Mouse (Mus musculus) limb, embryonic 12.5 days (tissue): ENCODE data around the gene Srek1. TPM values are rescaled to one million over a fixed set of nuclear protein-coding genes. Genes with fewer than 3 reads are reported as not detected.

Source experiments
- ATAC-seq: fragments of 200-750 bp; cut with Nextera tagmentation; 2 replicates; pipeline ENCODE4 v1.8.0; 2017; ENCODE audit warnings: low read depth, moderate TSS enrichment; ENCODE audit not compliant: insufficient number of reproducible peaks, insufficient read depth, low FRiP score, low TSS enrichment
- H3K27ac ChIP-seq: fragments of 300-500 bp; sonication (generic); 2 replicates; pipeline ENCODE4 v1.5.1; 2016; ENCODE audit warnings: mild to moderate bottlenecking, moderate library complexity
- H3K27me3 ChIP-seq: fragments of 300-500 bp; sonication (generic); 2 replicates; pipeline ENCODE4 v1.6.1; 2016; ENCODE audit warnings: mild to moderate bottlenecking, moderate library complexity
- H3K36me3 ChIP-seq: fragments of 300-500 bp; sonication (generic); 2 replicates; pipeline ENCODE4 v1.6.1; 2016; ENCODE audit warnings: mild to moderate bottlenecking, moderate library complexity
- H3K4me1 ChIP-seq: fragments of 300-500 bp; sonication (generic); replicated peaks from 2 replicates; pipeline ENCODE4 v1.6.1; 2016
- H3K4me2 ChIP-seq: fragments of 300-500 bp; sonication (generic); 2 replicates; pipeline ENCODE4 v1.6.1; 2016; ENCODE audit warnings: mild to moderate bottlenecking, moderate library complexity
- H3K4me3 ChIP-seq: fragments of 300-500 bp; sonication (generic); replicated peaks from 2 replicates; pipeline ENCODE4 v1.5.1; 2016; ENCODE audit warnings: mild to moderate bottlenecking
- H3K9ac ChIP-seq: fragments of 300-500 bp; sonication (generic); replicated peaks from 2 replicates; pipeline ENCODE4 v1.6.1; 2016; ENCODE audit warnings: mild to moderate bottlenecking, moderate library complexity
- H3K9me3 ChIP-seq: fragments of 300-500 bp; sonication (generic); 2 replicates; pipeline ENCODE4 v1.6.1; 2016; ENCODE audit warnings: mild to moderate bottlenecking, moderate library complexity
- WGBS: fragments of 180-500 bp; shearing (Covaris S2); methylation state at CpG from one replicate; pipeline ENCODE4 v1.1.7; 2016; 5-methylcytosine and 5-hydroxymethylcytosine counted together
- polyA plus RNA-seq: library from polyadenylated mRNA; unstranded; fragments of >200 nt; fragmentation: Nextera tagmentation; extraction: Ambion mirVana; gene quantifications from 2 replicates; pipeline ENCODE4 v1.2.1, GENCODE M21; 2016

Srek1 gene
- polyA plus RNA-seq, 1 experiment from 2014 or later: 121 TPM

GRCm38 (mm10) chr13:103726872-103727271 lies 47.5 kb downstream of the Srek1 start:
- Histone ChIP-seq H3K9me3 (peaks cover 5% of the 10 kb centered on the region; the same call in 1 of the 2 replicates), H3K4me3 (no peak overlapping the region), H3K4me1 (no peaks in the 10 kb centered on the region), H3K36me3 (0 out of 2 replicates have a peak, but pooled peaks cover 5% of the 10 kb centered on the region), H3K27me3 (no peaks in the 10 kb centered on the region), H3K27ac (no peak overlapping the region), H3K4me2 (no peak overlapping the region), H3K9ac (no peak overlapping the region)
- ATAC-seq: no peak
- WGBS: 88% methylated on average over 2 of the region's 2 CpGs

- Histone ChIP-seq H3K36me3 (no peaks in the 10 kb centered on the region), H3K27ac (peak overlapping the region; percentile 82), H3K4me3 (no peak overlapping the region), H3K9ac (no peak overlapping the region), H3K27me3 (no peaks in the 10 kb centered on the region), H3K4me2 (no peak overlapping the region), H3K4me1 (no peaks in the 10 kb centered on the region; the same call in 1 of the 2 replicates), H3K9me3 (no peaks in the 10 kb centered on the region)
- WGBS: 46% methylated on average over 11 of the region's 11 CpGs
- ATAC-seq: no peak
Measured at GRCm38 (mm10) chr13:103711406-103712025, 62.9 kb downstream of the Srek1 start.

GRCm38 (mm10) chr13:103710359-103710781 lies 64.0 kb downstream of the Srek1 start:
- no peak for ATAC-seq
- H3K27me3 ChIP-seq: no peaks in the 10 kb centered on the region
- H3K4me2 ChIP-seq: no peak overlapping the region
- no peaks in the 10 kb centered on the region; the same call in 1 of the 2 replicates for H3K4me1 ChIP-seq
- no peaks in the 10 kb centered on the region for H3K9me3 ChIP-seq
- no peaks in the 10 kb centered on the region for H3K36me3 ChIP-seq
- 55% methylated on average over 7 of the region's 7 CpGs for WGBS
- no peak overlapping the region for H3K27ac ChIP-seq
- no peak overlapping the region for H3K9ac ChIP-seq
- no peak overlapping the region for H3K4me3 ChIP-seq

- H3K27ac ChIP-seq: no peak overlapping the region
- H3K9me3 ChIP-seq: no peaks in the 10 kb centered on the region
- no peaks in the 10 kb centered on the region for H3K36me3 ChIP-seq
- no peaks in the 10 kb centered on the region for H3K27me3 ChIP-seq
- 70% methylated on average over 6 of the region's 6 CpGs for WGBS
- H3K4me2 ChIP-seq: no peak overlapping the region
- ATAC-seq: no peak
- 0 out of 2 replicates have a peak, but pooled peaks cover 9% of the 10 kb centered on the region for H3K4me1 ChIP-seq
- H3K9ac ChIP-seq: no peak overlapping the region
- no peak overlapping the region for H3K4me3 ChIP-seq
Measured at GRCm38 (mm10) chr13:103705436-103705978, 68.9 kb downstream of the Srek1 start.

- WGBS: 44% methylated on average over 6 of the region's 6 CpGs
- H3K36me3 ChIP-seq: no peaks in the 10 kb centered on the region
- no peak overlapping the region for H3K9ac ChIP-seq
- H3K4me1 ChIP-seq: 0 out of 2 replicates have a peak, but pooled peaks cover 9% of the 10 kb centered on the region
- no peaks in the 10 kb centered on the region for H3K27me3 ChIP-seq
- 0 out of 2 replicates have a peak overlapping the region, but pooled peaks have one; percentile 21 for H3K4me2 ChIP-seq
- ATAC-seq: no peak
- no peak overlapping the region for H3K4me3 ChIP-seq
- H3K27ac ChIP-seq: peak overlapping the region; percentile 26; the same call in 1 of the 2 replicates
- no peaks in the 10 kb centered on the region for H3K9me3 ChIP-seq
Measured at GRCm38 (mm10) chr13:103703833-103704232, 70.6 kb downstream of the Srek1 start.

- H3K36me3 ChIP-seq: no peaks in the 10 kb centered on the region
- ATAC-seq: peak; percentile 88
- H3K4me3 ChIP-seq: no peak overlapping the region
- 33% methylated on average over 7 of the region's 7 CpGs for WGBS
- H3K9me3 ChIP-seq: no peaks in the 10 kb centered on the region
- H3K4me1 ChIP-seq: 0 out of 2 replicates have a peak, but pooled peaks cover 9% of the 10 kb centered on the region
- H3K9ac ChIP-seq: no peak overlapping the region
- peak overlapping the region; percentile 26; the same call in 1 of the 2 replicates for H3K27ac ChIP-seq
- H3K27me3 ChIP-seq: no peaks in the 10 kb centered on the region
- 0 out of 2 replicates have a peak overlapping the region, but pooled peaks have one; percentile 21 for H3K4me2 ChIP-seq
Measured at GRCm38 (mm10) chr13:103703386-103703785, 71.0 kb downstream of the Srek1 start.

GRCm38 (mm10) chr13:103702266-103702665 lies 72.1 kb downstream of the Srek1 start:
- 78% methylated on average over 3 of the region's 3 CpGs for WGBS
- ATAC-seq: no peak
- H3K36me3 ChIP-seq: no peaks in the 10 kb centered on the region
- no peak overlapping the region for H3K4me3 ChIP-seq
- 0 out of 2 replicates have a peak, but pooled peaks cover 9% of the 10 kb centered on the region for H3K4me1 ChIP-seq
- H3K27ac ChIP-seq: no peak overlapping the region
- no peaks in the 10 kb centered on the region for H3K27me3 ChIP-seq
- no peaks in the 10 kb centered on the region for H3K9me3 ChIP-seq
- H3K9ac ChIP-seq: no peak overlapping the region
- H3K4me2 ChIP-seq: no peak overlapping the region

GRCm38 (mm10) chr13:103700752-103701151 lies 73.7 kb downstream of the Srek1 start:
- Histone ChIP-seq H3K4me2 (no peak overlapping the region), H3K36me3 (no peaks in the 10 kb centered on the region), H3K27me3 (no peaks in the 10 kb centered on the region), H3K9me3 (no peaks in the 10 kb centered on the region), H3K9ac (no peak overlapping the region), H3K4me1 (0 out of 2 replicates have a peak, but pooled peaks cover 9% of the 10 kb centered on the region), H3K27ac (no peak overlapping the region), H3K4me3 (no peak overlapping the region)
- WGBS: 82% methylated on average over 2 of the region's 2 CpGs
- no peak for ATAC-seq

- Histone ChIP-seq H3K36me3 (no peaks in the 10 kb centered on the region), H3K4me2 (no peak overlapping the region), H3K27ac (no peak overlapping the region), H3K4me1 (no peaks in the 10 kb centered on the region), H3K9me3 (no peaks in the 10 kb centered on the region), H3K27me3 (no peaks in the 10 kb centered on the region), H3K9ac (no peak overlapping the region), H3K4me3 (no peak overlapping the region)
- 68% methylated on average over 9 of the region's 9 CpGs for WGBS
- no peak for ATAC-seq
Measured at GRCm38 (mm10) chr13:103697993-103698392, 76.4 kb downstream of the Srek1 start.

- Histone ChIP-seq H3K4me2 (no peak overlapping the region), H3K4me3 (no peak overlapping the region), H3K9ac (no peak overlapping the region), H3K27me3 (no peaks in the 10 kb centered on the region), H3K27ac (no peak overlapping the region), H3K36me3 (no peaks in the 10 kb centered on the region), H3K9me3 (no peaks in the 10 kb centered on the region), H3K4me1 (no peaks in the 10 kb centered on the region)
- WGBS: 48% methylated on average over 9 of the region's 9 CpGs
- no peak for ATAC-seq
Measured at GRCm38 (mm10) chr13:103696164-103696563, 78.2 kb downstream of the Srek1 start.

GRCm38 (mm10) chr13:103695456-103695855 lies 79.0 kb downstream of the Srek1 start:
- H3K4me3 ChIP-seq: no peak overlapping the region
- H3K9me3 ChIP-seq: no peaks in the 10 kb centered on the region
- WGBS: 74% methylated on average over 6 of the region's 6 CpGs
- no peaks in the 10 kb centered on the region for H3K27me3 ChIP-seq
- H3K4me2 ChIP-seq: no peak overlapping the region
- no peaks in the 10 kb centered on the region for H3K36me3 ChIP-seq
- no peaks in the 10 kb centered on the region for H3K4me1 ChIP-seq
- H3K27ac ChIP-seq: no peak overlapping the region
- no peak overlapping the region for H3K9ac ChIP-seq
- no peak for ATAC-seq
